Mouse (Mus musculus) limb, embryonic 14.5 days (tissue): ENCODE measurements around the gene Smim13. TPM values are rescaled to one million over a fixed set of nuclear protein-coding genes. Genes with fewer than 3 reads are reported as not detected.

Source experiments
- ATAC-seq: fragments of 200-750 bp; cut with Nextera tagmentation; 2 replicates; pipeline ENCODE4 v1.8.0; 2017; ENCODE audit warnings: low read depth, moderate number of reproducible peaks, moderate TSS enrichment; ENCODE audit not compliant: low FRiP score
- DNase-seq: peaks from one replicate; pipeline ENCODE4 v3.0.0-alpha.2; 2015; ENCODE audit warnings: low spot score
- H3K27ac ChIP-seq: fragments of 300-500 bp; sonication (generic); replicated peaks from 2 replicates; pipeline ENCODE4 v1.5.1; 2014; ENCODE audit warnings: low read depth, mild to moderate bottlenecking, low read length, moderate library complexity, mixed read lengths
- H3K27me3 ChIP-seq: fragments of 300-500 bp; sonication (generic); 2 replicates; pipeline ENCODE4 v1.6.1; 2014; ENCODE audit warnings: low read length, mixed read lengths; ENCODE audit not compliant: control insufficient read depth, insufficient read depth
- H3K36me3 ChIP-seq: fragments of 300-500 bp; sonication (generic); 2 replicates; pipeline ENCODE4 v1.6.1; 2014; ENCODE audit warnings: mild to moderate bottlenecking, low read length, moderate library complexity, mixed read lengths; ENCODE audit not compliant: control insufficient read depth, insufficient read depth
- H3K4me1 ChIP-seq: fragments of 300-500 bp; sonication (generic); 2 replicates; pipeline ENCODE4 v1.6.1; 2014; ENCODE audit warnings: antibody characterized with exemption, low read length, mixed read lengths; ENCODE audit not compliant: control insufficient read depth, insufficient read depth
- H3K4me2 ChIP-seq: fragments of 300-500 bp; sonication (generic); replicated peaks from 2 replicates; pipeline ENCODE4 v1.6.1; 2014; ENCODE audit warnings: low read depth, mild to moderate bottlenecking, low read length, moderate library complexity; ENCODE audit not compliant: severe bottlenecking
- H3K4me3 ChIP-seq: fragments of 300-500 bp; sonication (generic); replicated peaks from 2 replicates; pipeline ENCODE4 v1.5.1; 2014; ENCODE audit warnings: low read length
- H3K9ac ChIP-seq: fragments of 300-500 bp; sonication (generic); 2 replicates; pipeline ENCODE4 v1.6.1; 2014; ENCODE audit warnings: mild to moderate bottlenecking, low read depth, low read length, moderate library complexity; ENCODE audit not compliant: severe bottlenecking
- H3K9me3 ChIP-seq: fragments of 300-500 bp; sonication (generic); 2 replicates; pipeline ENCODE4 v1.6.1; 2016; ENCODE audit warnings: low read length; ENCODE audit not compliant: control insufficient read depth
- POLR2A ChIP-seq: fragments of 200-500 bp; IDR thresholded peaks from 2 replicates; pipeline ENCODE4 v1.8.0; 2012; ENCODE audit warnings: inconsistent platforms, mild to moderate bottlenecking, moderate library complexity, borderline replicate concordance; ENCODE audit not compliant: insufficient read depth, insufficient read length; ENCODE audit errors: extremely low read depth
- WGBS: fragments of 180-500 bp; shearing (Covaris S2); extraction: QIAGEN DNeasy Blood & Tissue Kit; methylation state at CpG from one replicate; pipeline ENCODE4 v1.1.7; 2014; 5-methylcytosine and 5-hydroxymethylcytosine counted together
- polyA plus RNA-seq, 2 experiments: library from polyadenylated mRNA; depleted of rRNA in 1 of 2; stranded (reverse) in 1 of 2; unstranded in 1 of 2; fragments of >200 nt; fragmentation: Nextera tagmentation in 1 of 2; extraction: Ambion mirVana in 1 of 2; gene quantifications; 2 replicates each; pipeline versions ENCODE4 v1.2.1 to v1.2.3; 2012 to 2014

Smim13 gene
- polyA plus RNA-seq, 2 experiments, result 12.3 to 15.8 TPM

DNA sequence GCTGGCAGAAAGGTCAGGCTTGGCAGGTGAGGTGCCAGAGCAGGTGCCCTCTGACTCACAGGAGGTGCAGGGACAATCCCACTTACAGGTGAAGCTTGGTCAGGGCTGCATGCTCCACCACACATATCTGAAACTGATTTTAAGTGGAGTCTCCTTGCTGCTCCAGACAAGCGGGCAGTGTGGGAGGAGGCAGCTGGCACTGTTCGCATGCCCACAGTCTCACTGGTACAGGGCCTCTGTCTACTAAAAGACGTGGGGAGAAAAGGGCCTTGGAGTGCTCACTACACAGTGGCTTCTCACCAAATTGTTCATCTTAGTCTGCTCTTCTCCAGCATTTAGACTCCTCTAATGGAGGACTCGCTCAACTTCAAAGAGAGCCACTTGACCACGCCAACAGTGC, 43.4 kb upstream of the Smim13 start:
- no peak overlapping the region for H3K4me3 ChIP-seq
- H3K36me3 ChIP-seq, result no peaks in the 10 kb centered on the region
- 83% methylated on average over 5 of the region's 5 CpGs for WGBS
- DNase-seq, result no peak
- no peak overlapping the region for H3K27ac ChIP-seq
- H3K9me3 ChIP-seq, result no peaks in the 10 kb centered on the region
- no peaks in the 10 kb centered on the region; the same call in 1 of the 2 replicates for H3K27me3 ChIP-seq
- no peak overlapping the region for H3K9ac ChIP-seq
- no peak for ATAC-seq
- no peak for TF ChIP-seq POLR2A
- H3K4me1 ChIP-seq, result peaks cover 7% of the 10 kb centered on the region
- H3K4me2 ChIP-seq, result no peak overlapping the region

DNA sequence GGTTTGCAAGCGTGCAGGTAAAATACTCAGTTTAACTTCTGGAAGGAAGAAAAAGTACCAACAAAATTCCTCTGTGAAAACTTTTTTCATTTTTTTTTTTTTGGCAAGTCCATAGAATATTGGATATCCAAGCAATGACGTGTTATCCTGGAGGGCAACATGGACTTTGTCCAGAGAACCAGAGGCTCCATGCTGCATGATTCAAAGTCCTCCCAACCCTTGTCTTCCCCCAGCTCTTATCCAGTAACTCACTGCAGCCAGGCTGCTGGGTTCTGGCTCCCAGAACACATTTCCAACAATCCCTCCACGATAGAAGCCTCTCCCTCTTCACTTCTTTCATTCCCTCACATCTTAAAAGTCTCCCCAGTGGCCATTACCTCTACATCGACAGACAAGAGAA, 38.4 kb upstream of the Smim13 start:
- 67% methylated on average over 4 of the region's 4 CpGs for WGBS
- no peak for ATAC-seq
- no peak for TF ChIP-seq POLR2A
- H3K4me1 ChIP-seq, result no peaks in the 10 kb centered on the region
- H3K36me3 ChIP-seq, result no peaks in the 10 kb centered on the region
- H3K9ac ChIP-seq, result no peak overlapping the region
- H3K27ac ChIP-seq, result no peak overlapping the region
- no peaks in the 10 kb centered on the region; the same call in 1 of the 2 replicates for H3K27me3 ChIP-seq
- DNase-seq, result no peak
- H3K4me3 ChIP-seq, result no peak overlapping the region
- no peaks in the 10 kb centered on the region for H3K9me3 ChIP-seq
- H3K4me2 ChIP-seq, result no peak overlapping the region

DNA sequence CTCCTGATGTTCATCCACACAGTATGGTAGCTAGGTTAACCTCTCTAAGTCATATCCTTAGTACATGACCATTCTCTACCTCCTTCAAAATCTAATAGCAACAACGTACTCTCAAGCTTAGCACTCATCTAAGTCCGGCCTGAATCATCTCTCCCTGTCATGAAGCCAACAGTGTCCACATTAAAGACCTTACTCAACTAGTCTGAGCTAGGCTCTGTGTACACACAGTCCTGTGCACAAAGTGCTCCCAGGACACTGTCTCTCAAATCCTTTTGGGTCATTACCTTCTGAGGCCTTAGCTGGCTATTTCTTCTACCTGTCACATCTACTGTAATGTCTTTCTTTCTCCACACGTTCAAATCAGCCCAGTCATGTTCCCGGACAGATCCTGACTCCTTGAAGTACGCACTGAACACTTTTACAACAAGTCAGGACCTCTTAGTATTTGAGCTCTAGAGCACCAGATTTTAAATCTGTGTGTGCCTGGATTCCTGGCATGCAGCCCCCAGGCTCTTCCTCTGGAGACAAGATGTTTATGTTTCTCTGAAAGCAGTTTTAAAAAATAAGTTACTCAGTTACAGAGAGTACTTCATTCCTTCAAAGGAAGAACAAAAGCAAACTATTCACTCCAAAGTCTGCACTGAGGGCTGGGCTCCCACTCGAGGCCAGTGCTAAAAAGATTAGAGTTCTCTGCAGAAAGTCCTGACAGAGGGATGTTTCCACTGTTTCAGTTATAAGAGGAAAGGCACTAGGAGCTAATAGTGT, 36.9 kb upstream of the Smim13 start:
- no peaks in the 10 kb centered on the region for H3K4me1 ChIP-seq
- no peaks in the 10 kb centered on the region for H3K9me3 ChIP-seq
- no peak overlapping the region for H3K27ac ChIP-seq
- no peak overlapping the region for H3K4me3 ChIP-seq
- no peak for DNase-seq
- TF ChIP-seq POLR2A, result no peak
- 56% methylated on average over 6 of the region's 6 CpGs for WGBS
- no peaks in the 10 kb centered on the region for H3K36me3 ChIP-seq
- H3K4me2 ChIP-seq, result no peak overlapping the region
- no peaks in the 10 kb centered on the region for H3K27me3 ChIP-seq
- H3K9ac ChIP-seq, result no peak overlapping the region
- ATAC-seq, result no peak

DNA sequence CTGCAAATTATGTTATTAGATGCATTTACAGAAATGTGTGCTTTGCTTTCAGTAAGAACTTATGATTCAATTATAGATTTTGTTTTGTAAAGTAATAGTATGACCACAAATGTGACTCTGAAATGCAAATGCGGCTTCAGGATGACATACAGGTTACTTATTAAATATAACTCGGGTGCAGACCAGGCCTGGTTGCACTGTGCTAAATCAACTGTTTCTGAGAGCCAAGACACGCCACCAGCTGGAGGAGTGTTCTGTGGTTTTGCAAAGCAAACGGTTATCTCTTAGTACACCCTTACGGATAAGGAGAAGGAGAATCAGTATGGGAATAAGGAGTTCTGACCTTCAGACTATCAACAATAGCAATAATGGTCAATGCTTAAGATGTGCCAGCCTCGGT, 34.0 kb upstream of the Smim13 start:
- H3K4me2 ChIP-seq, result no peak overlapping the region
- H3K27ac ChIP-seq, result no peak overlapping the region
- DNase-seq (no peak), ATAC-seq (no peak)
- no peaks in the 10 kb centered on the region for H3K4me1 ChIP-seq
- no peaks in the 10 kb centered on the region for H3K27me3 ChIP-seq
- H3K36me3 ChIP-seq, result no peaks in the 10 kb centered on the region
- no peak overlapping the region for H3K9ac ChIP-seq
- 93% methylated on average over 6 of the region's 6 CpGs for WGBS
- TF ChIP-seq POLR2A, result no peak
- peaks cover 2% of the 10 kb centered on the region; the same call in 1 of the 2 replicates for H3K9me3 ChIP-seq
- no peak overlapping the region for H3K4me3 ChIP-seq

- DNase-seq (no peak), ATAC-seq (no peak)
- H3K36me3 ChIP-seq, result no peaks in the 10 kb centered on the region
- no peaks in the 10 kb centered on the region for H3K4me1 ChIP-seq
- no peak overlapping the region for H3K9ac ChIP-seq
- no peak overlapping the region for H3K27ac ChIP-seq
- no peak overlapping the region for H3K4me2 ChIP-seq
- no peaks in the 10 kb centered on the region for H3K27me3 ChIP-seq
- H3K9me3 ChIP-seq, result peaks cover 7% of the 10 kb centered on the region; the same call in 1 of the 2 replicates
- 74% methylated on average over 3 of the region's 3 CpGs for WGBS
- no peak overlapping the region for H3K4me3 ChIP-seq
- no peak for TF ChIP-seq POLR2A
Observed at GRCm38 (mm10) chr13:41216236-41216635, 33.4 kb upstream of the Smim13 start.
